Mouse (Mus musculus) lung, postnatal 36 days (tissue): ENCODE measurements around the gene Slc22a2.
"Not testable (repeated sequence)": the region's sequence is repeated elsewhere in the genome, so short reads cannot be mapped to it uniquely, and the experiment has no call there.

Experiments
- DNase-seq: peaks from one replicate; pipeline ENCODE4 v3.0.0; 2022; ENCODE audit warnings: mixed read lengths

The Slc22a2 gene

GRCm38 (mm10) chr17:12583991-12584390 lies at the start of gene Slc22a2:
Slc22a2 (plus strand) TSS chr17:12584132.
- no peak for DNase-seq

- peak; percentile 87 for DNase-seq
Observed at GRCm38 (mm10) chr17:12534353-12535145, 49.4 kb upstream of the Slc22a2 start.

- DNase-seq: no peak
Observed at GRCm38 (mm10) chr17:12562215-12562614, 21.7 kb upstream of the Slc22a2 start.

- DNase-seq: not testable (repeated sequence)
Observed at GRCm38 (mm10) chr17:12564481-12565000, 19.4 kb upstream of the Slc22a2 start.

DNA sequence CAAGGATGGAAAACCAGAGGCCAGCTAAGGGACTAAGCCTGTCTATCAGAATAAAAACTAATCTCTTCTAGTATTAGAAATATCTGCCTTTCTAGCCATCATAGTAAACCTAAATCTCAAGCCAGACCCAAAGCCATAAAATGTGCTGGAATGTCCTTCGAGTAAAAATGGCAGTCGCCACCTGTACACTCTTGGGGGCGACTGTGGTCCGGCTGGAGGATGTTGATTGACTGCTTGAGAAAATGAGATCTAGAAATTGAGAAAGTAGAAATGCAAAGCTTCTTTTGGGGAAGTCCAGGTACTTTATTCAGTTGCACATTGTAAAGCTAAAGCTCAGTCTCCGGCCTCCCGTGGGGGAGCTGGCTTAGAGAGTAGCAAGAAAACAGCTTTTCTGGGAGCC lies 18.5 kb upstream of the Slc22a2 start:
- DNase-seq: no peak

DNA sequence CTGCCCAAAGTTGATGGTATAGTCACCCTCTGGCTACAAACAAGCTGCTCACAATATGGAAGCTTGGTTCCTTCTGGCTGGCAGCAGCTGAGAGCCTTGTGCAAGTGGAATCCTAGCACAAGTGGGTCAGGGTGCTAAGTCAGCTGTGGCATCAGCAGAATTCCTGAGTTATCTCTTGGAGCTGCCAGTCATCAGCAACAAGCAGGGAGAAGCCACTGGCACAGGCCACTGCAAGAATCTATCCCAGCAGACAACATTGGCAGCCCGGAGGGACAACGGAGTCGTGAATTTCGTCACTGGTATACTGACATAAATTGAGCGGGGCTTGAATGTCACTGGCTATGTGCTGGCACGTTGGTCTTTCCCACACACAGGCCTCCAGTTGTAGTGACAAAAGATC lies 12.6 kb upstream of the Slc22a2 start:
- DNase-seq: peak; percentile 12

DNA sequence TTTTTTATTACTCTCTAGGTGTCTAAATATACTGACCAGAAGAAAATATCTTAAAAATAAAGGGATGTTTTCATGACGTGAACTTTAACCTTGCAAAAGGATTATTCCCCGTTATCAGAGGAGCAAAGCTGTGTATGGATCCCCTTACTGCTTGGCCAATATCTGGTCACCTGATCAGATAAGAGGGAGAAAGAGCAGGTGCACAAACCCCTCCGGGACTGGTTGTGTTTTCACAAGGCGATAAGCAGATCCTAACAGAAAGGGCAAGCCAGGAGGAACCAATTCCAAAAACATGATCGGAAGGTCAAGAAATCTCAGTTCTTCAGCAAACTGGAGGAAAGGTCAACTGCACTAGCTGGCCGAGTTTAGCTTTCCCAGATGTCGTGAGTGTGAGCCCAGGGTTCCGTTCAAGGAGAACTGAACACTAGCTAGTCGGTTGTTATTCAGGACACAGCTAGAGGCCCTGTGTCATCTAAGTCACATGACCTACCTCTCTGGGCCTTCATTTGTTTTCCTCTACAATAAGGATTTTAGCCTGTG lies 11.9 kb upstream of the Slc22a2 start:
- peak; percentile 24 for DNase-seq

DNA sequence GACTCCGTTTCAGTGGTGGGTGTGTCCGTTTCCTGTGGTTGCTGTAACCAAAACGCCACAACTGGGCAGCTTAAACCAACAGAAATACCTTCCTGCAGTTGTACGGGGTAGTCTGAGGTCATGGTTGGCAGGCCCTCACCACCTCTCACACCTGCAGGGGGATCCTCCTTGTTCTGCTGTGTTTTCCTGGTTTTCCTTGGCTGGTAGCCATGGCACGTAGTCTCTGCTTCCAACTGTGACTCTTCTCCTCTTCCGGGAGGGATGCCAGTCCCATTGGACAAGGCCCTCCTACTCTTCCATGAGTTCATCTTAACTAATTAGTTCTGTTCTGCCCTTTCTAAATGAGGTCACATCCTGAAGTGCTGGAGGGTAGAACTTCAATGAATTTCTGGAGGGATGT lies 8.5 kb upstream of the Slc22a2 start:
- DNase-seq: no peak

GRCm38 (mm10) chr17:12577096-12577495 lies 6.8 kb upstream of the Slc22a2 start:
- DNase-seq: no peak

DNA sequence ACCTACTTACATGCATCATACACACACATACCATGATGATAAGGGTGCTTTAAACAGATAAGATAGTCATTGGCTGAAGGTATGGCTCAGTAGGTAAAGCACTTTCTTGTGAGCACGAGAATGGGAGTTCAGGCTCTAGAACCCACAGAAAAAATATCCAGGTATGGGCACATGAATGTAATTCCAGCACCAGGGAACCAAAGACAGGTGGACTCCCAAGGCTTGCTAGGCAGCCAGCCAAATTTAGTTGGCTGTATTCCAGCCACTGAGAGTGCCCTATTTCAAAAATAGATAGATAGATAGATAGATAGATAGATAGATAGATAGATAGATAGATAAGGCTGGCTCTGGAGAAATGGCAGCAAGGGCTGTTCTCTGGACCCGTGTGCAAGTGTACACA lies 1.4 kb downstream of the Slc22a2 start:
- DNase-seq: no peak

GRCm38 (mm10) chr17:12586966-12587365 lies 3.0 kb downstream of the Slc22a2 start:
- no peak for DNase-seq

- DNase-seq: no peak
Observed at GRCm38 (mm10) chr17:12588801-12589247, 4.9 kb downstream of the Slc22a2 start.

DNA sequence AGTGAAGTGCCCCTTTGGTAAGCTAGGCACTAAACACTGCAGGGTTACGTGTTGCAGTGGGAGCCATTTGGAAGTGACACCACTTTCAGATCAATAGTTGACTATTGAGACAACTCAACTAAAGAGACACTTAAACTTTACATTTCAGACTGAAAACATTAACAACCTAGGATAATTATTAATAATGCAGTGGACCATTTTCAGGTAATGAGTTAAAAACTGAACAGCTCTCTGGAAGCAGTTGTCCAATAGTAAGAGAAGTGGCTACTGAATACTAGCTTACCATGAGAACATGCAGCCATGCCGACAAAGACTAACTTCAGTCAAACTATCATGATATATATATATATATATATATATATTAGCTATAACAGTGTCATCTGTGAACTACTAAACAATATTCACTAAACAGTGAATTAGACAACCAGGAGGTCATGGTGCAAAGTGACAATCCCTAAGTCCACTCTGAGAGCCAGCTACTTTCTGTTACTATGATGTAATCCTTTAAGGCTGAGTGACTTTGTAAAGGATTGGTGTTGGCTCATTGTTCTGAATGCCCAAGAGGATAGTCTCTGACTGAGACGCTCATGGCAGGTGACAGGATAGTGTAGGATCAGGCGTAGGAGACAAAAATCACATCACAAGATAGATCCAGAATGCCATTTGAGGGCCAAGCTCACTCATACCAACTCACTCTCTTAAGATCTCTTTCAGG lies 7.1 kb downstream of the Slc22a2 start:
- DNase-seq: no peak

GRCm38 (mm10) chr17:12595846-12596515 lies 12.0 kb downstream of the Slc22a2 start:
- DNase-seq: no peak

GRCm38 (mm10) chr17:12606634-12607033 lies 22.7 kb downstream of the Slc22a2 start:
- peak; percentile 17 for DNase-seq

DNA sequence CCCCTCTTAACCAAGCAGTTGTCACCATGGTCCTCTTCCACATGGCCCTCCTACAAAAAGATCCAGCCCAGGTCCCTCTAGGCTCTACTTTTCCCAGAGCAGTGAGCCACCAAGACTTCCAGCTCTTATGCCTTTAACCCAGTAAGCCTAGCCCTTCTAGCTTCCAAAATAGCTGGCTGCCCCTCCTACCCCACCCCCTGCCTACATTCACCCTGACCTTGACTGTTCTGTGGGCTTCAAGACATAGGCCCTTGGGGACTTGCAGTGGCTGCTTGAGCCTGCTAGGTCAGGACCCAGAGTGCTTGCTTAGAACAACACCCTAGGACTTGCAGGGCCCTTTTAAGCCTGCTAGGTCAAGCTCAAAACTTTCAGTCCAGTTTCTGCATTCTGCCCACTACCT lies 23.3 kb downstream of the Slc22a2 start:
- DNase-seq: no peak

GRCm38 (mm10) chr17:12614511-12615385 lies 30.8 kb downstream of the Slc22a2 start:
- no peak for DNase-seq

- DNase-seq: peak; percentile 45
Observed at GRCm38 (mm10) chr17:12615429-12615828, 31.5 kb downstream of the Slc22a2 start.

DNA sequence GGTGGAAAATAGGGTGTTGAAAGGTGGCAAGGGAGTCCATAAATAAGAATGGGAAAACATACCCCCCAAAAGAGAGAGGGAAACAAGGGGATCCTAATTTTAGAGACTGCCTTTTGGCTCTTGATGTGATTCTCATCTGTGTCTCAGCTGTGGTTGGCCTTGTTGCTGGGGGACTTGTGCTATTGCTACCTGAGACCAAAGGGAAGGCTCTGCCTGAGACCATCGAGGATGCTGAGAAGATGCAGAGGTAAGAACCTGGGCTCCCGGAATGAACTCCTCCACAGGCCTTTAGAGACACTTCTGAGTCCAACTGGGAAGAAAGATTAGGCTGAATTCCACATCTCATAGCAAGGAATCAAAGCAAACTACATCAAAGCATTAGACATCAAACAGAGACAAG lies 35.7 kb downstream of the Slc22a2 start:
- no peak for DNase-seq

DNA sequence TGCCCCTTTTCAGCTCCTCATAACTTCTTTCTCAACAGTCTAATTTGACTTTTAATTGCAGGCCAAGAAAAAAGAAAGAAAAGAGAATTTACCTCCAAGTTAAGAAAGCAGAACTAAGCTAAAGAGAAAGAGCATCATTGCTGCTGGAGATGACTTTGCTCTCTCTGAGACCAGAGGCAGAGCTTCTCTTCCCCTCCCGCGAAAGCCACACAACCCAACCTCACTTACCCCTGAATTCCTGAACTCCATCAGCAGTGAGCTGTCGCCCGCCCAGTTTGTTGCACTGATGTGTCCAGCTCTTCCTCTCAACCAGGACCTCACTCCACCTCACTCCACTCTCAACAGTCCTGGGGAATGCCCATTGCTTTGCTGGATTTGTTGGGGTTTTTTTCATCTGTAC lies 44.1 kb downstream of the Slc22a2 start:
- DNase-seq: no peak

GRCm38 (mm10) chr17:12630976-12631730 lies 47.2 kb downstream of the Slc22a2 start:
- peak; percentile 34 for DNase-seq
